Mouse (Mus musculus) left cerebral cortex, adult 9 months (tissue): ENCODE data around the gene Smim5.
"Not testable (repeated sequence)": the region's sequence is repeated elsewhere in the genome, so short reads cannot be mapped to it uniquely, and the experiment has no call there.

Experiments used
- DNase-seq, 2 experiments: peaks; one replicate each; pipeline ENCODE4 v3.0.0; 2022; ENCODE audit warnings: low spot score in 2 of 2

Gene Smim5

GRCm38 (mm10) chr11:115899486-115900266 is at the start of gene Smim5:
Smim5 (plus strand) TSS chr11:115899966.
- DNase-seq, result no peak

GRCm38 (mm10) chr11:115854674-115855073 is 45.1 kb upstream of the Smim5 start:
- peak in 1 of 2 experiments; percentile 17 for DNase-seq

- DNase-seq, result not testable (repeated sequence)
Measured at GRCm38 (mm10) chr11:115857146-115857545, 42.6 kb upstream of the Smim5 start.

GRCm38 (mm10) chr11:115857936-115858335 is 41.8 kb upstream of the Smim5 start:
- no peak for DNase-seq

- no peak for DNase-seq
Measured at GRCm38 (mm10) chr11:115858354-115858753, 41.4 kb upstream of the Smim5 start, which contains the start of gene Myo15b. Myo15b (plus strand) TSS chr11:115858406.

GRCm38 (mm10) chr11:115859143-115859945 is 40.4 kb upstream of the Smim5 start:
- DNase-seq, result peak; percentile 7 to 54

GRCm38 (mm10) chr11:115863895-115864294 is 35.9 kb upstream of the Smim5 start:
- DNase-seq, result no peak

GRCm38 (mm10) chr11:115869393-115869792 is 30.4 kb upstream of the Smim5 start:
- DNase-seq, result no peak

- DNase-seq, result no peak
Measured at GRCm38 (mm10) chr11:115872437-115872836, 27.3 kb upstream of the Smim5 start.

GRCm38 (mm10) chr11:115875935-115876334 is 23.8 kb upstream of the Smim5 start:
- DNase-seq, result no peak

GRCm38 (mm10) chr11:115876438-115876837 is 23.3 kb upstream of the Smim5 start:
- no peak for DNase-seq

- no peak for DNase-seq
Measured at GRCm38 (mm10) chr11:115877174-115877755, 22.5 kb upstream of the Smim5 start.

- DNase-seq, result no peak
Measured at GRCm38 (mm10) chr11:115878071-115878470, 21.7 kb upstream of the Smim5 start.

- DNase-seq, result no peak
Measured at GRCm38 (mm10) chr11:115881002-115881401, 18.8 kb upstream of the Smim5 start.

- no peak for DNase-seq
Measured at GRCm38 (mm10) chr11:115883251-115883650, 16.5 kb upstream of the Smim5 start.

- DNase-seq, result no peak
Measured at GRCm38 (mm10) chr11:115884361-115884760, 15.4 kb upstream of the Smim5 start.

GRCm38 (mm10) chr11:115885281-115885680 is 14.5 kb upstream of the Smim5 start:
- DNase-seq, result no peak

GRCm38 (mm10) chr11:115886446-115886845 is 13.3 kb upstream of the Smim5 start:
- no peak for DNase-seq

GRCm38 (mm10) chr11:115888020-115888419 is 11.7 kb upstream of the Smim5 start:
- DNase-seq, result no peak

GRCm38 (mm10) chr11:115889159-115889558 is 10.6 kb upstream of the Smim5 start:
- DNase-seq, result no peak

GRCm38 (mm10) chr11:115892213-115892612 is 7.6 kb upstream of the Smim5 start:
- DNase-seq, result no peak

- DNase-seq, result no peak
Measured at GRCm38 (mm10) chr11:115893071-115893470, 6.7 kb upstream of the Smim5 start.
